Mouse (Mus musculus): ENCODE results near the gene Gng12. TPM values are rescaled to one million over a fixed set of nuclear protein-coding genes. Genes with fewer than 3 reads are reported as not detected.

Gene Gng12
- polyA plus RNA-seq, 1 experiment from 2014 or later, result 101 TPM

GRCm38 (mm10) chr6:66896921-66897645 is 886 bp downstream of the Gng12 start:
- Histone ChIP-seq H3K9me3 (no peaks in the 10 kb centered on the region), H3K36me3 (no peaks in the 10 kb centered on the region), H3K27me3 (no peaks in the 10 kb centered on the region), H3K4me1 (peaks cover 18% of the 10 kb centered on the region), H3K27ac (peak overlapping the region; percentile 75), H3K4me3 (peak overlapping the region; percentile 62), H3K4me2 (peak overlapping the region; percentile 79), H3K9ac (peak overlapping the region; percentile 82)
- 1% methylated on average over 25 of the region's 25 CpGs for WGBS
- peak; percentile 46; the same call in 1 of the 2 replicates for ATAC-seq (ENCODE audit: borderline replicate concordance, extremely low read depth, low FRiP score, low TSS enrichment)

GRCm38 (mm10) chr6:66897994-66898393 is 1.8 kb downstream of the Gng12 start:
- Histone ChIP-seq H3K4me2 (peak overlapping the region; percentile 79), H3K27ac (0 out of 2 replicates have a peak overlapping the region, but pooled peaks have one; percentile 75), H3K4me1 (peaks cover 18% of the 10 kb centered on the region), H3K9me3 (no peaks in the 10 kb centered on the region), H3K36me3 (no peaks in the 10 kb centered on the region), H3K27me3 (no peaks in the 10 kb centered on the region), H3K4me3 (peak overlapping the region; percentile 62; the same call in 1 of the 2 replicates), H3K9ac (no peak overlapping the region)
- WGBS, result 32% methylated on average over 4 of the region's 4 CpGs
- ATAC-seq (ENCODE audit: borderline replicate concordance, extremely low read depth, low FRiP score, low TSS enrichment), result no peak

- Histone ChIP-seq H3K4me3 (no peak overlapping the region), H3K9ac (no peak overlapping the region), H3K27ac (no peak overlapping the region), H3K36me3 (no peaks in the 10 kb centered on the region), H3K27me3 (no peaks in the 10 kb centered on the region), H3K4me2 (no peak overlapping the region), H3K9me3 (no peaks in the 10 kb centered on the region), H3K4me1 (peaks cover 24% of the 10 kb centered on the region)
- ATAC-seq (ENCODE audit: borderline replicate concordance, extremely low read depth, low FRiP score, low TSS enrichment), result no peak
- WGBS, result 88% methylated on average over 5 of the region's 5 CpGs
These were observed 5.7 kb downstream of the Gng12 start for GRCm38 (mm10) chr6:66901926-66902325.

GRCm38 (mm10) chr6:66903206-66903605 is 7.0 kb downstream of the Gng12 start:
- H3K9ac ChIP-seq, result no peak overlapping the region
- H3K36me3 ChIP-seq, result no peaks in the 10 kb centered on the region
- WGBS, result 82% methylated on average over 9 of the region's 9 CpGs
- no peaks in the 10 kb centered on the region for H3K9me3 ChIP-seq
- no peaks in the 10 kb centered on the region for H3K27me3 ChIP-seq
- H3K4me3 ChIP-seq, result no peak overlapping the region
- no peak overlapping the region for H3K27ac ChIP-seq
- peaks cover 17% of the 10 kb centered on the region for H3K4me1 ChIP-seq
- no peak for ATAC-seq (ENCODE audit: borderline replicate concordance, extremely low read depth, low FRiP score, low TSS enrichment)
- no peak overlapping the region for H3K4me2 ChIP-seq

GRCm38 (mm10) chr6:66903720-66904119 is 7.5 kb downstream of the Gng12 start:
- Histone ChIP-seq H3K27ac (no peak overlapping the region), H3K9ac (no peak overlapping the region), H3K27me3 (no peaks in the 10 kb centered on the region), H3K9me3 (no peaks in the 10 kb centered on the region), H3K4me3 (no peak overlapping the region), H3K4me2 (no peak overlapping the region), H3K4me1 (peaks cover 18% of the 10 kb centered on the region), H3K36me3 (no peaks in the 10 kb centered on the region)
- whole genome bisulfite sequencing, result 53% methylated on average over 6 of the region's 6 CpGs
- no peak for ATAC-seq (ENCODE audit: borderline replicate concordance, extremely low read depth, low FRiP score, low TSS enrichment)

- Histone ChIP-seq H3K4me1 (peaks cover 28% of the 10 kb centered on the region), H3K4me3 (no peak overlapping the region), H3K9ac (no peak overlapping the region), H3K27ac (no peak overlapping the region), H3K36me3 (no peaks in the 10 kb centered on the region), H3K4me2 (no peak overlapping the region), H3K9me3 (no peaks in the 10 kb centered on the region), H3K27me3 (no peaks in the 10 kb centered on the region)
- no peak for ATAC-seq (ENCODE audit: borderline replicate concordance, extremely low read depth, low FRiP score, low TSS enrichment)
- 91% methylated on average over 1 of the region's 1 CpGs for WGBS
These were observed 10.0 kb downstream of the Gng12 start for GRCm38 (mm10) chr6:66906244-66906643.

GRCm38 (mm10) chr6:66908327-66908973 is 12.3 kb downstream of the Gng12 start:
- WGBS, result 62% methylated on average over 5 of the region's 5 CpGs
- Histone ChIP-seq H3K4me3 (no peak overlapping the region), H3K36me3 (no peaks in the 10 kb centered on the region), H3K4me1 (peaks cover 25% of the 10 kb centered on the region), H3K9me3 (no peaks in the 10 kb centered on the region), H3K4me2 (no peak overlapping the region), H3K27ac (no peak overlapping the region), H3K9ac (no peak overlapping the region), H3K27me3 (no peaks in the 10 kb centered on the region)
- no peak for ATAC-seq (ENCODE audit: borderline replicate concordance, extremely low read depth, low FRiP score, low TSS enrichment)

GRCm38 (mm10) chr6:66910493-66911435 is 14.6 kb downstream of the Gng12 start:
- Histone ChIP-seq H3K4me3 (no peak overlapping the region), H3K9me3 (no peaks in the 10 kb centered on the region), H3K4me1 (peaks cover 21% of the 10 kb centered on the region), H3K27ac (0 out of 2 replicates have a peak overlapping the region, but pooled peaks have one; percentile 37), H3K27me3 (no peaks in the 10 kb centered on the region), H3K36me3 (no peaks in the 10 kb centered on the region), H3K9ac (no peak overlapping the region), H3K4me2 (0 out of 2 replicates have a peak overlapping the region, but pooled peaks have one; percentile 5)
- 31% methylated on average over 11 of the region's 11 CpGs for WGBS
- peak; percentile 59; the same call in 1 of the 2 replicates for ATAC-seq (ENCODE audit: borderline replicate concordance, extremely low read depth, low FRiP score, low TSS enrichment)

- H3K4me2 ChIP-seq, result no peak overlapping the region
- no peak overlapping the region for H3K4me3 ChIP-seq
- H3K4me1 ChIP-seq, result peaks cover 20% of the 10 kb centered on the region
- H3K36me3 ChIP-seq, result no peaks in the 10 kb centered on the region
- no peak overlapping the region for H3K27ac ChIP-seq
- no peak for ATAC-seq (ENCODE audit: borderline replicate concordance, extremely low read depth, low FRiP score, low TSS enrichment)
- WGBS, result 97% methylated on average over 1 of the region's 1 CpGs
- H3K9ac ChIP-seq, result no peak overlapping the region
- no peaks in the 10 kb centered on the region for H3K9me3 ChIP-seq
- no peaks in the 10 kb centered on the region for H3K27me3 ChIP-seq
These were observed 17.2 kb downstream of the Gng12 start for GRCm38 (mm10) chr6:66913355-66913754.

- Histone ChIP-seq H3K4me1 (peaks cover 13% of the 10 kb centered on the region), H3K4me2 (no peak overlapping the region), H3K9ac (no peak overlapping the region), H3K27ac (no peak overlapping the region), H3K4me3 (no peak overlapping the region), H3K36me3 (no peaks in the 10 kb centered on the region), H3K27me3 (no peaks in the 10 kb centered on the region), H3K9me3 (no peaks in the 10 kb centered on the region)
- no peak for ATAC-seq (ENCODE audit: borderline replicate concordance, extremely low read depth, low FRiP score, low TSS enrichment)
- WGBS, result 91% methylated on average over 2 of the region's 2 CpGs
These were observed 19.4 kb downstream of the Gng12 start for GRCm38 (mm10) chr6:66915592-66915991.

GRCm38 (mm10) chr6:66917032-66917431 is 20.8 kb downstream of the Gng12 start:
- no peaks in the 10 kb centered on the region for H3K27me3 ChIP-seq
- no peak overlapping the region for H3K27ac ChIP-seq
- no peak overlapping the region for H3K4me3 ChIP-seq
- no peaks in the 10 kb centered on the region for H3K36me3 ChIP-seq
- H3K9me3 ChIP-seq, result no peaks in the 10 kb centered on the region
- H3K4me2 ChIP-seq, result no peak overlapping the region
- WGBS, result 86% methylated on average over 7 of the region's 7 CpGs
- no peak overlapping the region for H3K9ac ChIP-seq
- no peak for ATAC-seq (ENCODE audit: borderline replicate concordance, extremely low read depth, low FRiP score, low TSS enrichment)
- H3K4me1 ChIP-seq, result peaks cover 9% of the 10 kb centered on the region; the same call in 1 of the 2 replicates
